Mouse (Mus musculus): ENCODE results near the gene Unc5c. TPM values are rescaled to one million over a fixed set of nuclear protein-coding genes. Genes with fewer than 3 reads are reported as not detected.

The Unc5c gene
- total and polyA plus RNA-seq, 2 experiments from 2014 or later: 29.2 to 106 TPM

GRCm38 (mm10) chr3:141473205-141473604, 8.2 kb downstream of the Unc5c start:
- Histone ChIP-seq H3K4me1 (ENCODE audit: insufficient read depth, low read length) (no peaks in the 10 kb centered on the region), H3K27me3 (ENCODE audit: insufficient read depth, low read length) (no peaks in the 10 kb centered on the region), H3K27ac (no peak overlapping the region; the same call in 1 of the 2 replicates), H3K4me3 (ENCODE audit: low read length) (no peak overlapping the region), H3K4me2 (ENCODE audit: low read depth, low read length) (peak overlapping the region; percentile 27), H3K36me3 (ENCODE audit: insufficient read depth, low read length) (no peaks in the 10 kb centered on the region), H3K9me3 (ENCODE audit: low read length) (no peaks in the 10 kb centered on the region), H3K9ac (replicated peaks; ENCODE audit: low read length) (no peak overlapping the region)
- no peak for DNase-seq (ENCODE audit: low spot score)
- peak; percentile 33 for TF ChIP-seq CTCF (IDR thresholded peaks at IDR 0.05; ENCODE audit: low read depth)
- WGBS: 68% methylated on average over 5 of the region's 5 CpGs
- ATAC-seq: no peak

- DNase-seq (ENCODE audit: low spot score) (no peak), ATAC-seq (no peak)
- Histone ChIP-seq H3K9me3 (ENCODE audit: low read length) (no peaks in the 10 kb centered on the region), H3K4me3 (ENCODE audit: low read length) (no peak overlapping the region), H3K27ac (no peak overlapping the region), H3K4me2 (ENCODE audit: low read depth, low read length) (peak overlapping the region; percentile 18; the same call in 1 of the 2 replicates), H3K4me1 (ENCODE audit: insufficient read depth, low read length) (no peaks in the 10 kb centered on the region), H3K9ac (replicated peaks; ENCODE audit: low read length) (no peak overlapping the region), H3K36me3 (ENCODE audit: insufficient read depth, low read length) (no peaks in the 10 kb centered on the region), H3K27me3 (ENCODE audit: insufficient read depth, low read length) (no peaks in the 10 kb centered on the region)
- TF ChIP-seq CTCF (IDR thresholded peaks at IDR 0.05; ENCODE audit: low read depth): no peak
- 88% methylated on average over 5 of the region's 5 CpGs for WGBS
These were observed 10.4 kb downstream of the Unc5c start for GRCm38 (mm10) chr3:141475389-141475788.

DNA sequence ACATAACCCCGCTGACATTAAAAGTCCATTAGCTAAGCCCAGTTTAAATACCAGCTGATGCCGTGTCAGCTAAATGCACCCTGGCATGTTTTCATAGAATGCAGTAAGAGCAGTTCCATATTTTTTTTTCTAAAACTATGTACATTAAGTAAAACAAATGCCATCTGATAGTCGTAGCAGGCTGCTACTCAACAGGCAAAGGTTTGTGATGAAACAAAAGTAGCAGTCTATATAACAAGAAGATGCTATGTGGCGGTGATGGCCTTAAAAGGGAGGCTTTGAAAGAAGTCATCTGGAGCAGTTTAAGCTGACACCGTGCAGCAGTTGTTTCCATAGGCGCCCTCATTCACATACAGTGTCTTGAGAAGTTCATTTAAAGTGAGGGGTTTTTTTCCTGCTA, 10.9 kb downstream of the Unc5c start:
- no peak for ATAC-seq
- TF ChIP-seq CTCF (IDR thresholded peaks at IDR 0.05; ENCODE audit: low read depth): no peak
- H3K4me2 ChIP-seq (ENCODE audit: low read depth, low read length): peak overlapping the region; percentile 21

GRCm38 (mm10) chr3:141476670-141477069, 11.7 kb downstream of the Unc5c start:
- Histone ChIP-seq H3K4me2 (ENCODE audit: low read depth, low read length) (0 out of 2 replicates have a peak overlapping the region, but pooled peaks have one; percentile 21), H3K36me3 (ENCODE audit: insufficient read depth, low read length) (no peaks in the 10 kb centered on the region), H3K9me3 (ENCODE audit: low read length) (no peaks in the 10 kb centered on the region), H3K4me3 (ENCODE audit: low read length) (no peak overlapping the region), H3K27me3 (ENCODE audit: insufficient read depth, low read length) (no peaks in the 10 kb centered on the region), H3K27ac (no peak overlapping the region), H3K9ac (replicated peaks; ENCODE audit: low read length) (no peak overlapping the region), H3K4me1 (ENCODE audit: insufficient read depth, low read length) (no peaks in the 10 kb centered on the region)
- no peak for TF ChIP-seq CTCF (IDR thresholded peaks at IDR 0.05; ENCODE audit: low read depth)
- DNase-seq (ENCODE audit: low spot score) (peak; percentile 61), ATAC-seq (peak; percentile 67)
- 25% methylated on average over 3 of the region's 3 CpGs for WGBS

More for the DNA sequence above, 10.9 kb downstream of the Unc5c start:
- no peaks in the 10 kb centered on the region for H3K9me3 ChIP-seq (ENCODE audit: low read length)
- no peak overlapping the region for H3K27ac ChIP-seq
- H3K36me3 ChIP-seq (ENCODE audit: insufficient read depth, low read length): no peaks in the 10 kb centered on the region
- H3K4me1 ChIP-seq (ENCODE audit: insufficient read depth, low read length): no peaks in the 10 kb centered on the region
- no peaks in the 10 kb centered on the region for H3K27me3 ChIP-seq (ENCODE audit: insufficient read depth, low read length)
- H3K4me3 ChIP-seq (ENCODE audit: low read length): no peak overlapping the region
- no peak overlapping the region for H3K9ac ChIP-seq (replicated peaks; ENCODE audit: low read length)
- no peak for DNase-seq (ENCODE audit: low spot score)
- WGBS: 53% methylated on average over 6 of the region's 6 CpGs

DNA sequence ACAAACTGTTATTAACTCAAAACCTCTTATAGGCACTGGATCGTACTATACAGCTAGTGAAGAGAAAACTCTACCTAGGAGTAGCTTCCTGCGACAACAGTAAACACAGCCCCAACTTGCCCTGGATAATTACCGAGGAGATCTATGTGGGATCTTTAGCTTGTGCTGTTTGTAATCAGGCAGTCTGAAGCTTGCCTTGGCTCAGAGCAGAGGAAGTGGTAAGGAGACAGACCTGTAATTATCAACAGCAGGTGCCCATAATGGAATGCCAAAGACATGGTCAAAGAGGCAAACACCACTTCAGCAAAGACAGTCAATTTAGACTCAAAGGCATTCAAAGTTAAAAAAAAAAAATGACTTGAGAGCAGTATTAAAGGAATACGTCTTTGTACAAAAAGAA, 17.4 kb downstream of the Unc5c start:
- DNase-seq (ENCODE audit: low spot score) (no peak), ATAC-seq (no peak)
- H3K27ac ChIP-seq: no peak overlapping the region
- H3K27me3 ChIP-seq (ENCODE audit: insufficient read depth, low read length): no peaks in the 10 kb centered on the region
- no peak overlapping the region for H3K4me2 ChIP-seq (ENCODE audit: low read depth, low read length)
- no peak overlapping the region for H3K4me3 ChIP-seq (ENCODE audit: low read length)
- no peak overlapping the region for H3K9ac ChIP-seq (replicated peaks; ENCODE audit: low read length)
- H3K36me3 ChIP-seq (ENCODE audit: insufficient read depth, low read length): no peaks in the 10 kb centered on the region
- no peaks in the 10 kb centered on the region for H3K4me1 ChIP-seq (ENCODE audit: insufficient read depth, low read length)
- 85% methylated on average over 4 of the region's 4 CpGs for WGBS
- TF ChIP-seq CTCF (IDR thresholded peaks at IDR 0.05; ENCODE audit: low read depth): no peak
- H3K9me3 ChIP-seq (ENCODE audit: low read length): no peaks in the 10 kb centered on the region

GRCm38 (mm10) chr3:141483665-141484431, 18.8 kb downstream of the Unc5c start:
- no peak overlapping the region for H3K9ac ChIP-seq (replicated peaks; ENCODE audit: low read length)
- WGBS: 76% methylated on average over 2 of the region's 2 CpGs
- H3K27ac ChIP-seq: no peak overlapping the region
- H3K36me3 ChIP-seq (ENCODE audit: insufficient read depth, low read length): no peaks in the 10 kb centered on the region
- no peak overlapping the region for H3K4me3 ChIP-seq (ENCODE audit: low read length)
- TF ChIP-seq CTCF (IDR thresholded peaks at IDR 0.05; ENCODE audit: low read depth): no peak
- no peaks in the 10 kb centered on the region for H3K9me3 ChIP-seq (ENCODE audit: low read length)
- H3K27me3 ChIP-seq (ENCODE audit: insufficient read depth, low read length): no peaks in the 10 kb centered on the region
- H3K4me1 ChIP-seq (ENCODE audit: insufficient read depth, low read length): no peaks in the 10 kb centered on the region
- ATAC-seq (no peak), DNase-seq (ENCODE audit: low spot score) (no peak)
- no peak overlapping the region for H3K4me2 ChIP-seq (ENCODE audit: low read depth, low read length)

- no peak for ATAC-seq
- H3K4me3 ChIP-seq (ENCODE audit: low read length): no peak overlapping the region
- DNase-seq (ENCODE audit: low spot score): no peak
- no peaks in the 10 kb centered on the region for H3K9me3 ChIP-seq (ENCODE audit: low read length)
- H3K9ac ChIP-seq (replicated peaks; ENCODE audit: low read length): no peak overlapping the region
- 86% methylated on average over 4 of the region's 4 CpGs for WGBS
- no peaks in the 10 kb centered on the region for H3K4me1 ChIP-seq (ENCODE audit: insufficient read depth, low read length)
- TF ChIP-seq CTCF (IDR thresholded peaks at IDR 0.05; ENCODE audit: low read depth): no peak
- no peaks in the 10 kb centered on the region for H3K27me3 ChIP-seq (ENCODE audit: insufficient read depth, low read length)
- no peak overlapping the region for H3K4me2 ChIP-seq (ENCODE audit: low read depth, low read length)
- H3K27ac ChIP-seq: no peak overlapping the region
- H3K36me3 ChIP-seq (ENCODE audit: insufficient read depth, low read length): no peaks in the 10 kb centered on the region
These were observed 20.2 kb downstream of the Unc5c start for GRCm38 (mm10) chr3:141485218-141485617.
